Mouse (Mus musculus): ENCODE data around the gene Mnd1. TPM values are rescaled to one million over a fixed set of nuclear protein-coding genes. Genes with fewer than 3 reads are reported as not detected.

The Mnd1 gene
- polyA plus RNA-seq, 1 experiment from 2014 or later = 7.2 TPM

DNA sequence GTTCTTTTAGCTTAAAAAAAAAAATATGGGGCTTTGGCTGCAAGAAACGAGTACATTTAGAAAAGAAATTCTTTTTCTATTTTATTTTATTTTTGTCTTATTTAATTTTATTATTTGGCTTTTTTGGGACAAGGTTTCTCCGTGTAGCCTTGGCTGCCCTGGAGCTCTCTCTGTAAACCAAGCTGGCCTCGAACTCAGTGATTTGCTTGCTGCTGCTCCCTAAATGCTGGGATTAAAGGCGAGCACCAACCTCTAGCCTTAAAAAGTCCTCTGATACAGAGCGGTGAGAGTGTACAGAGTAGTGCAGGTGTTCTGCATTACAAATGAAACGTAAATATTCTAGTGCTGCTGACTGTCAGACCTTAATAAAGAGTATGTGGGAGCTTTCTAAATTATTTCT, 519 bp upstream of the Mnd1 start:
- ATAC-seq (ENCODE audit: low FRiP score, low read depth) = no peak
- Histone ChIP-seq H3K36me3 (peaks cover 23% of the 10 kb centered on the region), H3K4me2 (replicated peaks) (peak overlapping the region; percentile 93), H3K9me3 (no peaks in the 10 kb centered on the region), H3K4me1 (peaks cover 6% of the 10 kb centered on the region; the same call in 1 of the 2 replicates), H3K9ac (replicated peaks) (no peak overlapping the region), H3K27ac (replicated peaks) (no peak overlapping the region), H3K27me3 (no peaks in the 10 kb centered on the region), H3K4me3 (no peak overlapping the region)
- 50% methylated on average over 6 of the region's 6 CpGs for WGBS

DNA sequence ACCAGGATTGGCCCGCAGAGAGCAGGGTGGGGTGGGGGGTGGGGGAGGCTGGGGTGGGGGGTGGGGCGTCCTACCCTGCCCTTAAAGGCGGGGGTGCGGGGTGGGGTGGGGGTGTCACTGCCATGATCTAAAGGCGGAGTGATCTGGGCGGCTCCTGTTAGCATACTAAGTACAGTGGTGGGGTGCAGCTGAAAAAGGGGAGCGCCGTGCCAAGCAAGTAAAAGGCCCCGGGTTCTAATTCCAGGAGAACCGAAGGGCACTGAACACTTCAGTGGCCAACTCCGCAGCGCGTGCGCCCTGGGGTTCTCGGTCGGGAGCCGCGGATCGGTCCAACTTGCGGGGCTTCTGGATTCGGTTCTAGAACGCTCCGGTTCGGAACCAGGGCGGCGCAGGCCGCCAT, 440 bp downstream of the Mnd1 start:
- 2% methylated on average over 24 of the region's 27 CpGs for WGBS

DNA sequence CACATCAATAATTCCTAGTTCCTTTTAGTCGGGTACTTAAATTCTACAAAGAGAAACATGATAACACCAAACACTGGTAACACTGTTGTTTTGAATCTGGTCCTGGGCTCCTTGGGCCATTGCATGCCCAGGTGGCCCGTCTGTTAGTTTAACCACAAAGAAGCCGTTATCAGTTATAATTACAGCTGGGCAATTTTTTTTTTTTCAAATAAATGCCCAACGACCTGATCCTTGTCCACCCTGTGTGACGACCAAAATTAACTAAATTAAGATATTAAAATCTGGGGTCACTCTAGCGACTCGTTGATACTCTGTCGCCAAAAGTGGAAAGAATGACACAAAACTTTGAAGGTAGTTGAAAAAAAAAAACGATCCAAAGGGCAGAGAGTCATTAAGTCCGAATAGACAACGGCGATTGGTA, 855 bp downstream of the Mnd1 start:
- peak overlapping the region; percentile 60; the same call in 1 of the 2 replicates for H3K9ac ChIP-seq (replicated peaks)
- peak overlapping the region; percentile 93 for H3K4me2 ChIP-seq (replicated peaks)
- 19% methylated on average over 12 of the region's 12 CpGs for WGBS
- H3K4me3 ChIP-seq = peak overlapping the region; percentile 48; the same call in 1 of the 2 replicates
- no peak for ATAC-seq (ENCODE audit: low FRiP score, low read depth)
- peaks cover 6% of the 10 kb centered on the region; the same call in 1 of the 2 replicates for H3K4me1 ChIP-seq
- H3K36me3 ChIP-seq = peaks cover 12% of the 10 kb centered on the region
- H3K27me3 ChIP-seq = no peaks in the 10 kb centered on the region
- H3K27ac ChIP-seq (replicated peaks) = no peak overlapping the region
- H3K9me3 ChIP-seq = no peaks in the 10 kb centered on the region

More for the DNA sequence above, 440 bp downstream of the Mnd1 start:
- no peaks in the 10 kb centered on the region for H3K27me3 ChIP-seq
- H3K27ac ChIP-seq (replicated peaks) = no peak overlapping the region
- H3K36me3 ChIP-seq = peaks cover 17% of the 10 kb centered on the region
- H3K4me3 ChIP-seq = peak overlapping the region; percentile 48
- H3K4me1 ChIP-seq = peaks cover 6% of the 10 kb centered on the region; the same call in 1 of the 2 replicates
- peak overlapping the region; percentile 60 for H3K9ac ChIP-seq (replicated peaks)
- peak; percentile 57 for ATAC-seq (ENCODE audit: low FRiP score, low read depth)
- no peaks in the 10 kb centered on the region for H3K9me3 ChIP-seq
- H3K4me2 ChIP-seq (replicated peaks) = peak overlapping the region; percentile 93

DNA sequence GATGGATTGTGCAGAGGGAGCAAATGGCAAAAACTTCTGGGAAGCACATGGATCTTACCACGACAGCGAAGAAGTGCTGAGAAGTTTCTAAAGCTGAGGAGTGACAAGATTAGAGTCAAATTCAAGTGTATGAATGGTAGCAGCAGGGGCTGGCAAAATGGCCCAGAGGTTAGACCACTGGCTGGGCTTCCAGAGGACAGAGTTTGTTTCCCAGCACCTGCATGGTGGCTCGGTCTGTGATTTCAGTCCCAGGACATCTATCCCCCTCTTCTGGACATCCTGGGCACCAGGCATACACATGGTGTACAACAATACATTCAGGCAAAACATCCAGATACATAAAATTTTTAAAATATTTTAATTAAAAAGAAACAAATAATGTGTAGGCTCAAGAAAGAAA, 5.8 kb downstream of the Mnd1 start:
- Histone ChIP-seq H3K27ac (replicated peaks) (no peak overlapping the region), H3K4me3 (no peak overlapping the region), H3K9me3 (no peaks in the 10 kb centered on the region), H3K4me2 (replicated peaks) (no peak overlapping the region), H3K9ac (replicated peaks) (no peak overlapping the region), H3K36me3 (no peaks in the 10 kb centered on the region), H3K4me1 (no peaks in the 10 kb centered on the region), H3K27me3 (no peaks in the 10 kb centered on the region)
- WGBS = 96% methylated on average over 3 of the region's 3 CpGs
- ATAC-seq (ENCODE audit: low FRiP score, low read depth) = no peak

DNA sequence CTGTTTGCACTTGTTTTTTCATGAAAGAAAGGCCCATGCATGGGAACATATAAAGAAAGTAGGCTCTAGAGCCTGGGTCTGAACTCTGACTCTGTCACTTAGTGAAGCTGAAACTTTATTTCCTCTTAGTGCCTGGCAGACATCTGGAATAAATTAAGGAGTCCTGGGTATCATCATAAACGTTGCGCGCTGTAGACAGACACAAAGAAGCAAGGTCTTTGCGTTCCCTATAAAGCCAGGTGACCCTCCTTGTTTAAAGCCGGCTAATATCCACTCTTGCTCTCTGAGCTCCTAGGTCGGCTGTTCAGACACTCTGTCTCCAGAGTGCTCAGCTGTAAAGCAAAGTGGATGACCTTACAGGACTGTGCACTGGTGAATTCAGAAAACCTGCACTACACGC, 14.6 kb downstream of the Mnd1 start:
- Histone ChIP-seq H3K27me3 (no peaks in the 10 kb centered on the region), H3K9me3 (no peaks in the 10 kb centered on the region), H3K4me3 (no peak overlapping the region), H3K4me1 (no peaks in the 10 kb centered on the region), H3K4me2 (replicated peaks) (no peak overlapping the region), H3K9ac (replicated peaks) (no peak overlapping the region), H3K36me3 (no peaks in the 10 kb centered on the region), H3K27ac (replicated peaks) (no peak overlapping the region)
- no peak for ATAC-seq (ENCODE audit: low FRiP score, low read depth)
- 81% methylated on average over 7 of the region's 7 CpGs for WGBS

DNA sequence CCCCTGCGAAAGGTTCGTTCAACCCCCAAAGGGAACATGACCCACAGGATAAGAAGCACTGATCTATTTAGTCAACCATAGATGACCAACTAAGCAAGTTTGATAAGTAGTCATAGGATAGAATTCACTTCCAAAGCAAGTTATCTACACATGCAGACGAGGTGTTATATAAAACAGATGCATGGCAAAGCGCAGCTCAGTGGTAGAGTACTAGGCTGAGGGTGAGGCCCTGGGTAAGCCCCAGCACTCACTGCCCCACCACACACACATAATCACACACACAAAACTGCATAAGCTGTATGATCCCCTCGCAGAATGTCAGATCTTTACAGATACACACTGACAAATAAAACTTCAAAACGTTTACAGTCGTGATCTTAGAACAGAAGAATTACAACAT, 19.1 kb downstream of the Mnd1 start:
- 91% methylated on average over 7 of the region's 7 CpGs for WGBS
- no peaks in the 10 kb centered on the region for H3K9me3 ChIP-seq
- H3K4me3 ChIP-seq = no peak overlapping the region
- no peak overlapping the region for H3K27ac ChIP-seq (replicated peaks)
- peaks cover 5% of the 10 kb centered on the region; the same call in 1 of the 2 replicates for H3K4me1 ChIP-seq
- no peak for ATAC-seq (ENCODE audit: low FRiP score, low read depth)
- no peak overlapping the region for H3K4me2 ChIP-seq (replicated peaks)
- H3K36me3 ChIP-seq = no peaks in the 10 kb centered on the region
- no peaks in the 10 kb centered on the region for H3K27me3 ChIP-seq
- H3K9ac ChIP-seq (replicated peaks) = no peak overlapping the region

DNA sequence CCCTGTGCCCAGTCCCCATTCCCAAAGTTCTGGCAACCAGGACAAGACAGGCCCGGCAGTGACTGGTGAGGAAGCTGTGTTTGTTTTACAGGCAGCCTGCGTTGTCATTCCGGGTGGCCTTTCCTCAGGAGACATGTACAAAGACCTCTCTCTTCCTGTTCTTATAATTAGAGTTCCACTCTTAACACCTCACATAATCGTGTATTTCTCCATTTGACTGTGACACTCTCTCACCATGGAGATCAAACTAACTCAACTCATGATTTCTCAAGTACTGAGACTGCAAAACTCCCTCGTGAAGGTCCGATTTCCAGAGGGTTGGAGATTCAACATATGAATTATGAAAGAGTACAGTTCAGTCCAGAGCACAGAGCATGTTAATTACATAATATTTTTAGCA, 19.7 kb downstream of the Mnd1 start:
- H3K36me3 ChIP-seq = no peaks in the 10 kb centered on the region
- peaks cover 5% of the 10 kb centered on the region; the same call in 1 of the 2 replicates for H3K4me1 ChIP-seq
- H3K27me3 ChIP-seq = no peaks in the 10 kb centered on the region
- no peak overlapping the region for H3K4me2 ChIP-seq (replicated peaks)
- H3K9me3 ChIP-seq = no peaks in the 10 kb centered on the region
- no peak overlapping the region for H3K9ac ChIP-seq (replicated peaks)
- no peak for ATAC-seq (ENCODE audit: low FRiP score, low read depth)
- H3K27ac ChIP-seq (replicated peaks) = no peak overlapping the region
- 69% methylated on average over 6 of the region's 6 CpGs for WGBS
- no peak overlapping the region for H3K4me3 ChIP-seq

DNA sequence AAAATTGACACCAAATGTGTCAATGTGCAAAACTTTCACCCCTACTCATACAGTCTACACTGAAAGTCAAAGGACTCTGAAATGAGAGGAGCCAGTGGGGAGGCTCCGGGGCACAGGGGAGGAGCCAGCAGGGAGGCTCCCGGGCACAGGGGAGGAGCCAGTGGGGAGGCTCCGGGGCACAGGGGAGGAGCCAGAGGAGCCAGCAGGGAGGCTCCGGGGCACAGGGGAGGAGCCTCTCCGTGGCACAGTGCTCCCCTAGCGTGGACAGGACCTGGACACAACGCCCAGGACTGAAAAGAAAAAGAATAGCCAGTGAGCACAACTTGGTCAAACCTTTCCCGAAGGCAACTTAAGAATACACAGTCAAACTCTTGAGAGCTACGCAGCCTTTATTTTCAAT, 20.2 kb downstream of the Mnd1 start:
- Histone ChIP-seq H3K27ac (replicated peaks) (no peak overlapping the region), H3K27me3 (no peaks in the 10 kb centered on the region), H3K4me1 (peaks cover 5% of the 10 kb centered on the region; the same call in 1 of the 2 replicates), H3K9me3 (no peaks in the 10 kb centered on the region), H3K4me3 (no peak overlapping the region), H3K4me2 (replicated peaks) (no peak overlapping the region), H3K9ac (replicated peaks) (no peak overlapping the region), H3K36me3 (no peaks in the 10 kb centered on the region)
- 0 out of 2 replicates have a peak, but pooled peaks have one; percentile 68 for ATAC-seq (ENCODE audit: low FRiP score, low read depth)
- 29% methylated on average over 9 of the region's 9 CpGs for WGBS

DNA sequence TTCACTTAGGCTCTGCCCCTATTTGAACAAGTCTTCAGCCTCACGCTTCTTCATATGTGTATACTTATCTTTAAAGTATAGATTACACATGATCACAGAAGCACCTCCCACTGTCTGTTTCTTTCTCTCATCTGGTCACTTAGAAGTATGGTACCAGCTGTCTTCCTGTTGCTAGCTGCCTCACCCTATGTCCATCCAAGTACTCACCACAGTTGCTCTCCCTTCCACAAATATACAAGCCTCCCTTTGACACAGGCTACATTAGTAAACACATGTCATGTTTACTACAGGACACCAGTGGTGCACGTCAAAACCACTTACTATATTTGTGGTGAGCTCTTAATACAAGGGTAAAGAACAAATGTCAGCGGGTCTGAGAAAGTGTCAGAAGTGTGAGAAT, 24.2 kb downstream of the Mnd1 start:
- WGBS = 82% methylated on average over 3 of the region's 3 CpGs
- Histone ChIP-seq H3K4me2 (replicated peaks) (no peak overlapping the region), H3K4me1 (peaks cover 5% of the 10 kb centered on the region; the same call in 1 of the 2 replicates), H3K9ac (replicated peaks) (no peak overlapping the region), H3K27me3 (no peaks in the 10 kb centered on the region), H3K27ac (replicated peaks) (no peak overlapping the region), H3K36me3 (no peaks in the 10 kb centered on the region), H3K4me3 (no peak overlapping the region), H3K9me3 (no peaks in the 10 kb centered on the region)
- ATAC-seq (ENCODE audit: low FRiP score, low read depth) = no peak

DNA sequence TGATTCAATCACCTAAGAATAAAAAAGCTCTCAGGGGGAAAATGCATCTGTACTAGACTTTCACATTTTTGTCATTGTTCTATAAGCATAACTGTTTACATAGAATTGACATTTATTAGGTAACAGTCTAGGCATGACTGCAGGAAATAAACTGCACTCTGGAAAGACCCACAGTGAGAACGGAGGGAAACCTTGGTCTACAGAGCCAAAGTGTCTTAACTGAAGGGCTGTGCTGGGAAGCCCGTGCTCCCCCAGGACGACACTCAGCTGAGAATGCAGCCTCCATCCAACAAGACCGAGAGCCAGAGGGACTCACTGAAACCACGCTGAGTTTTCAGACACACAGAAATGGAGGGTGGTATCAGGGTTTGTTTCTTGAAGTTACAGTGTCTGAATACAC, 24.8 kb downstream of the Mnd1 start:
- H3K36me3 ChIP-seq = no peaks in the 10 kb centered on the region
- no peak overlapping the region for H3K27ac ChIP-seq (replicated peaks)
- 70% methylated on average over 5 of the region's 5 CpGs for WGBS
- no peaks in the 10 kb centered on the region for H3K9me3 ChIP-seq
- H3K9ac ChIP-seq (replicated peaks) = no peak overlapping the region
- peaks cover 5% of the 10 kb centered on the region; the same call in 1 of the 2 replicates for H3K4me1 ChIP-seq
- no peak overlapping the region for H3K4me2 ChIP-seq (replicated peaks)
- ATAC-seq (ENCODE audit: low FRiP score, low read depth) = no peak
- no peak overlapping the region for H3K4me3 ChIP-seq
- no peaks in the 10 kb centered on the region for H3K27me3 ChIP-seq

DNA sequence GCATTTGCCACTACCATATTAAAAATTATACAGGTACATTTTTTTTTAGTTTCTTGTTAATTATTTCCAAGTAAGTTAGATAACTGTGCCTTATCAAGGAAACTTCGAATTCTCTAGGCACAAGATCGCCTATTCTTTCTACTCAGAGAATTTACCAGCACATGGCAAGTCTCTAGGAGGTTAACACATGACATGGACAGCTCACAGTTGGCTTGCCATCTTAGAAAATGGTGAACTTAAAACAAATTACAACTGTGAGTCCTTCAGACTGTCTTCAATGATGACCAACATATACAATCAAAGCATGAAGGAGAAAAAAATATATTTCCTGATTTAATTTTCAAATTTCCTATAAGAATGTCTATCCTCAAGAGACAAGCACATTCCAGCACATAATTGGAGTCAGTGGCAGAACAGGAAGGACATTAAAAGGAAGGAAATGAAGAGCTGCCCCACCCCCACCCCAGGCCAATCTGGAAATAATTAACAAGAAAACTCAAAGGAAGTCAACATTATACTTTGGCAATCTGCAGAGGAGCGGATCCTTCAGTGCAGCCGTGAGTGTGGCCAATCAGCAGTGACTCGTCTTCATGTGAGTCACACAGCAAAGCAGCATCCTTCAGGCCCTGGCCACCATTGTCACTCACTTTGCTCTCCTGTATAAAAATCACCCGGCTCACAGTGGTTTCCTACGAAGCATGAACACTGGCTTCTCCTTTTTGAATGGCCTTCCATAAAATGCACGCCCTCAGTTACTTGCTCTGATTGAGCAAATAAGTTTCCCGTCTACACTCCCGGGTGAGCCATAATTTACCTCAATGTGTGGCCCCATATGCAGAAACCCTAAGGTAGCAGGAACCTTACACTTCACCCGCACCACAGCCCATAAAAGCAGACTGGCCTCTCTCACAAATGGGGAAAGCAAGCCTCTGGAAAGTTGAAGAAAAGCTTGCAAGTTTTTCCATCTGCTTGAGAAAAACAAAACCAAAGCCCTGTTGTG, 26.4 kb downstream of the Mnd1 start:
- WGBS = 84% methylated on average over 11 of the region's 11 CpGs
- H3K4me2 ChIP-seq (replicated peaks) = no peak overlapping the region

DNA sequence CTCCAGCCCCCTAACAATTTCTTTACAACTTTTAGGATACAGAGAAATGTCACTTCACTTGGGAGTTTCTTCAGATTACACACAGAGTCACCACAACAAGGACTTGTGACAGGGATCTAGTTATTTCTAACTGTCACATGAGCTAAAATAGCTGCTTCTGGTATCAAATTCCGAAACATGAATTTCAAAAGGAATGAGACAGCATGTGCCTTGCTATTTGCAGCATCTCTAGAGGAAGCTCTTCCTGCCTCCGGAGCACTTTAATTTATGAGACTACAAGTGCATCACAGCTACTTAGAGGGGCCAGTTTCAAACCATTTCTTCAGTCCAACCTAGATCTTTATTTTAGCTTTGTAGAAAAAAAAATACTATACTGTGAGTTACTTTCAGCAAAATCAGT, 28.2 kb downstream of the Mnd1 start:
- ATAC-seq (ENCODE audit: low FRiP score, low read depth) = no peak
- H3K9ac ChIP-seq (replicated peaks) = no peak overlapping the region

More for the DNA sequence above, 26.4 kb downstream of the Mnd1 start:
- H3K36me3 ChIP-seq = no peaks in the 10 kb centered on the region
- no peak overlapping the region for H3K27ac ChIP-seq (replicated peaks)
- no peak for ATAC-seq (ENCODE audit: low FRiP score, low read depth)
- no peak overlapping the region for H3K9ac ChIP-seq (replicated peaks)
- H3K4me3 ChIP-seq = no peak overlapping the region
- H3K9me3 ChIP-seq = no peaks in the 10 kb centered on the region
- no peaks in the 10 kb centered on the region for H3K27me3 ChIP-seq
- no peaks in the 10 kb centered on the region for H3K4me1 ChIP-seq

More for the DNA sequence above, 28.2 kb downstream of the Mnd1 start:
- no peak overlapping the region for H3K4me3 ChIP-seq
- H3K4me1 ChIP-seq = no peaks in the 10 kb centered on the region
- 85% methylated on average over 2 of the region's 2 CpGs for WGBS
- H3K27me3 ChIP-seq = no peaks in the 10 kb centered on the region
- no peak overlapping the region for H3K27ac ChIP-seq (replicated peaks)
- H3K4me2 ChIP-seq (replicated peaks) = no peak overlapping the region
- H3K36me3 ChIP-seq = no peaks in the 10 kb centered on the region
- no peaks in the 10 kb centered on the region for H3K9me3 ChIP-seq

Measured in midbrain, embryonic 12.5 days (tissue).